Mouse (Mus musculus) gastrocnemius, postnatal 36 days (tissue): ENCODE measurements at regions not wholly inside any gene's neighbourhood (a gene's known extent, or its start where the extent isn't known, plus 50 kb on each side); places are given as distances from the start of the nearest gene placed in this dataset.
A peak's percentile ranks its signal among the peaks of the same experiment; 100 is the strongest.

Experiments
- DNase-seq, 2 experiments: peaks; one replicate each; pipeline ENCODE4 v3.0.0; 2022
- intact Hi-C: fragments of 180-260 bp; cut with DNase I; formaldehyde crosslinking; loops from one replicate; pipeline ENCODE4 v1.15.1; 2025

DNA sequence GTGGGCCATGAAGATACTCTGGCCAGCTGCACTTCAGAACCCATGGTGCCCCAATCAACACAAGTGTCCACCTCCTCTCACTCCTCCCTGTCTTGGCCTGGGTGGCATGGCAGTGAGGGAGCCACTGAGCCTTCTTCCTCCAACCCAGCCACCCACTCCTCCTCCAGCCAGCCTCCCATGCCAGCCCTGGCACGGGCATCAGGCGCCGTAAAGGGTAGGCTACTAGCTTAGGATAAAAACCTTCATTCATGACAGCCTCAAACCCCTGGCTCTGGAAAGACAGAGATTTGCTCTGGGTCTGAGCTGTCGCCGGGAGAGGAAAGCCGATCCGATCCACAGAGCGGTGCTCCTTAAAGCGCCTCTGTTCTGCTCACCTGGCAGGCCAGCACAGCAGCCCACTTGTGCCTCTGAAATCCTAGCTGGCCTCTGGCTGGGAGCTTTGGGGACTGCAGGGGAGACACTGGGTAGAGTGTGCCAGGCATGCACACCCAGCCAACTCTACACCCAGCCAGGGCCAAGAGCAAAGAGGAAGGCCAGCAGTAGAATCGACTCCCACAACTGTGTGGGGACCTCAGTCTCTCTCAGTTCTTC is 268.2 kb upstream of the Zmiz1 start:
- intact Hi-C loops = no loop called here
- peak in 1 of 2 experiments; percentile 50 for DNase-seq

DNA sequence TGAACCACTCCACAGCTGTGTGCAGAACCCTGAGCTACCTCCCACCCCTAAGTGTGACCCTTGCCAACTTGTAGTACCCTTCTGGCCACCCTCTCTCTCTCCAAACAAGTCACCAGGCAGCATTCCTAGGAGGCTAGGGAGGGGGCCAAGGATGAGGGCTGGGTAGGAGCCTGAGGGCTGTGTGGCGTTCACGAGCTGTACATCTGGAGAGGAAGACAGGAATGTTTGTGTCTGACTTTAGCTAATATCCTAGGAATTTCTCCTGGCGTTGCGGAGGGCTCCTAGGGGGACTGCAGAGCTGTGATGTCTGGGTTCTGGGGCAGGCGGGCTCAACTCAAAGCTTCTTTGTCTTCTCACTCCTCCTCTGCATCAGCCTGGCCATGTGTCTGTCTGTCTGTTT is 262.2 kb upstream of the Zmiz1 start:
- no peak for DNase-seq
- intact Hi-C loops = loop anchor here (5.0 kb wide), 1 partner anchor 75 kb away; no protein-coding TSS in a partner anchor

DNA sequence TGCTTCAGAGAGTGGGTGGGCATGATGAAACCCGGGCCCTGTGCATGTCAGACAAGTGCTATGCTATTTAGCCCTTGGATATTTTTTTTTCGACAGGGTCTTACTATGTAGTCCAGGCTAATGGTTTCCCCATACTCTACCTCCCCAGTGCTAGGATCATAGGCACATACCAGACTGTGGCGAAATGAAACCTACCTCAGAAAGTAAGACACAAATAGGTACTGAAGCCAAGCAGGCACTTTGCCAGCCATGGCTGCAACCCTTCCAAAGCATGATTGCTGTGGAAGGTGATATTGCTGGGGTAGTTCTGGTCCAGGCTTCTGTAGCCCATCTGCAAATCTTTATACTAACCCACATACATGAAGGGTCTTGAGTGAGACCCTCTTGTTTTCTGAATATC is 259.1 kb upstream of the Zmiz1 start:
- DNase-seq = no peak
- intact Hi-C loops = loop anchor here (5.0 kb wide), 1 partner anchor 78 kb away; no protein-coding TSS in a partner anchor

DNA sequence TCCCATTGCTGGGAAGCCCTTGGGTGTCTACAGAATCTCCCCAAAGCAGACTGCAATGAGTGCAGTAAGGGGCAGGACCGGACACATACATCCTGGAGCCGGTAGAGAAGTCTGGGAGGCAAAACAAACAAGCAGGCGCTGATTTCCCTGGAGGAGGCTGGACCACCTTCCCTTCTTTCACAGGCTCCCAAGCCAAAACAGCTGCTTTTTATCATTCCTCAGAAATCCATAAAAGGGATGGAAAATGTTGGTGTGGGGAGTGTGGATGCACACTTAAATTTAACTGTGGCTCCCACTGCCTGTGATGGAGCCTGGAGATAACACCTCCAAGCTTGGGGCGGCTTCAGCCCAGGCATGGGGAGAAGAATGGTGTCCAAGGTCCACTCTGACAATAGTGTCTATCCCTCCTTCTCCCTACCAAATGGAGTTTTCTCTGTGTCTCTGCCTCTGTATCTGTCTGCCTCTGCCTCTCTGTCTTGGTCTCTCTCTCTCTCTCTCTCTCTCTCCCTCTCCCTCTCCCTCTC is 258.3 kb upstream of the Zmiz1 start:
- intact Hi-C loops = no loop called here
- DNase-seq = no peak

DNA sequence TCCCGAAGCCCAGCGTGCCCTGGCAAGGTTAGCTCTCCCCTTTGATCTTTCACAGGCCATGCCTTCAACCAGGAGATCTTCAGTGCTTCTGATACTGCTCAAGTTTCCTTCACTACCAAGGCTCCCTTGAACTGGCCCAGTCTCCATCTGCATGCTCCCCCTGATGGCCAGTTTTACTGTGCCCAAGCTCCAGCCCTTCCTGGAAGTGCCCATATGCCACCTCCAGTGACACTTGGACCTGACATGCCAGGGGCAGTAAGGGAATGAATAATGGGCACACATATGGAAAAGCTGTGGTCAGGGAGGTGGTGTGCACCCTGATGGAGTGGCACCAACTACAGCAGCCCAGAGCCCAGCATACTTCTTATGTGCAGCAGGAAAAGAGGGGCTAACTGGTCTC is 256.7 kb upstream of the Zmiz1 start:
- intact Hi-C loops = no loop called here
- DNase-seq = no peak

DNA sequence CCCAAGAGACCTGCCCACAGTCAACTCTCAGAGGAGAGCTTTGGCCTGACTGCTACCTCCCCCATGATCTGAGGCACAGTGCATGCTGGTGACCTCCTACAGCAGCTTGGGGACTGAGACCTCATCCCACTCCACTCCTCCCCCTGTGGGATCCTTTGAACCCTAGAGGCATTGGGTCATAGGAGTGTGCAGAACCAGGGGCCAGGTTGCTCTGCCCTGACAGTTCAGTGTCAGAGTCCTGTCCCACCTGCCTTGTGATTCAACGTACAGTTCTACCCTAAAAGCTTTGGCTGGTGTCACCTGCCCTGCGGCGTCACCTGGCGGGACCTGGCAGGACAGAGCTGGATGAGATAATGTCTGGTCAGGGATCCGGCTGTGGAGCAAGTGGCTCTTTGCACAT is 254.9 kb upstream of the Zmiz1 start:
- intact Hi-C loops = no loop called here
- no peak for DNase-seq

DNA sequence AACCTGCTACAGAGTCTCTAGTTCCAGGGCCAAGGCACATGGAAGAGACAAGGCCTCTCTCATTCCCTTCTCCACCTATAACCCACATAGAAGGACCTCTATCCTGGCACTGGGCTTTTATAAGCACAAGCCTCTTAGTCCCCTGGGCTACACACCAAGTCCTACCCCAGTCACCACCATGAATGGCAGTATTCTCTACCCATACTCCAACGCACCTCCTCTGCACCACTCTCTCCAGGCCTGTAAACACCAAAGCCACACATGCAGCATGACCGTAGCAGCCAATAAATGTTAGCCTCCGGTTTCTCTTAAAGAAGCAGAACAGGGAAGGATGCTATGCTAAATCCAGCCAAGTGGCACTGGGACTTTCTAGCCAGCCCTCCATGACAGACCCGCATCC is 252.1 kb upstream of the Zmiz1 start:
- intact Hi-C loops = no loop called here
- no peak for DNase-seq

DNA sequence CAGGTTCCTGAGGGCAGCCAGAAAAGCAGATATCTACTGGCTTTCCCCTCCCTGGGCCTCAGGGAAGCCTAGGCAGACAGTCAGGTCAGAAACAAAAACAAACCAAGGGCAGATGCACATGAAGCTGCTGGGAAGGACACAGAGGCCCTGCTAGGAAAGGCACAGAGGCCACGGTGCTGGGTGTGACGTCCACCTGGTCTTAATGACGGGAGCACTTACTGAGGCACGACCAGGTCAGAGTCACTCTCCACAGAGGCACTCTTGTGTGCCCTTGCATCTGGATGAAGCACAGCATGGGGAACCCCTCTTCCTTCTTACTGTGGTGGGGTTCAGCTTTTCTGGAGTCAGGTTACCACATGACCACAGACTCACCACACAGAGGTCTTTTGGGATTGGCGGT is 251.6 kb upstream of the Zmiz1 start:
- intact Hi-C loops = no loop called here
- no peak for DNase-seq

DNA sequence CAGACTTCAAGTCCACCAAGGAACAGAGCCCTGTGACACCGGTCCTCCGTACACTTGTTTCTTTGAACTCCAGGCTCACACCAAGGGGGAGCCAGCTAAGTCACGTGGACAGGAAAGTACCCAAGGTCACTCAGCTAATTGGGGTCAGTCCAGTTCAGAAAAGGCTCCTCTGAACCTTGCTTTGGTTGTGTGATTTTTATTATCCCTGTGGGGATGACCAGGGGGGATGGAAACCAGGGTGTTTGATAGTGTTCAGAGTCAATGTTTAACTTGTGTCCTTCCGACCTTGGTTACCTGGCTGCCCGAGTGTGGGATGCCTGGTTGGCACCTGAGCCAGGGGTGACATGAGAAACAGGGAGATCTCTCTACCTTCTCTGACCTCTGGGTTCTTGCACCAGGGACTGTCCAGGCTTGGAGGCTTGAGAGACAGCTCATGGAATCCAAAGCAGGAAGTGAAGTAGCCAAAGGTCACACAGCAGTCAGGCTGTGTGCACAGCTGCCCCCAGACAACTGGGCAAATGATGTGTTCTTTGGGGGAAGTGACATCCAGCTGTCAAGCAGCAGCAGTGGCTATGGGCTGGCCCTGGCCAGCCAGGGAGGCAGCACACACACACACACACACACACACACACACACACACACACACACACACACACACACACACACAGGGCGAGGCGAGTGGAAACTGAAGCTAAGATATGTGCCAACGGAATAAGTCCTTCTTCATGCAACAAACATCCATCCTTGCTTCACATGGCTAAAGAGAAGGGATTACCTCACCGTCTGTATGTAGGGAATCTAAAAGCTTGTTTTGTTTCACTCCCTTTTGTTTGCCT is 250.5 kb upstream of the Zmiz1 start:
- no peak for DNase-seq
- intact Hi-C loops = no loop called here

DNA sequence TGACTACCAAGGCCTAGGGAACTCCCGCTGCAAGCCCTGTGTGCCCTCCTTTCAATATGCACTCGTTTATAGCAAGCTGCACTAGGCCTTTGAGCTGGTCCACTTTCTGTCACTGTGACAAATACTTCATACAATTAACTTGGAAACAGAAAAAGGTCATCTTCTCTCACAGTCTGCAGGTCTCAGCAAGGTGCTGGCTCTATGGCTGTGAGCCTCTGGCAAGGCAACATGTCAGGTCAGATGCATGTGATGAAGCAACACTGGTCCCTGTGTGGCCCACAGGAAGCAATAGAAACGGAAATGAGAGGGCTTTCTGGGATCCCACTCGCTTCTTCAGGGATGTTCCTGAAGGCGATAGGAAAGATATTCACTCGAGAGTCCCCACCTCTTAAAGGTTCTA is 245.9 kb upstream of the Zmiz1 start:
- DNase-seq = no peak
- intact Hi-C loops = no loop called here

DNA sequence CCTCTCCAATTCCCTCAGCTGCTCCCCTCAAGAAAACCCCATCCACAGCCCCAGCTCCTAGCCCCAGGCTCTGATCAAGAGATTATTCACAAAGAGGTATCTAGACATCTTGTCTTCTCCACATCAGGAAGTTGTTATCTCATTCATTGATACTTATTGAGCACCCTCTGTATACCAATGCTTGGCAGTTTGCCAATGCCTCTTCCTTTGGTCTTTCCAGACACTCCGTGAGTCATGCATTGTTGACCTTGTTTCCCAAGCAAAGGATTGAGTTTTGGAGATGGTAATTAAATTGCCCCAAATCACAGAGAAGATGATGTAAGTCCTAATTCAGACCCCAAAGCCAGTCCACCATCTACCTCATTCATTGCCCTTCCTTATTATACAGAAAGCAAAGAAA is 235.9 kb upstream of the Zmiz1 start:
- no peak for DNase-seq
- intact Hi-C loops = no loop called here

DNA sequence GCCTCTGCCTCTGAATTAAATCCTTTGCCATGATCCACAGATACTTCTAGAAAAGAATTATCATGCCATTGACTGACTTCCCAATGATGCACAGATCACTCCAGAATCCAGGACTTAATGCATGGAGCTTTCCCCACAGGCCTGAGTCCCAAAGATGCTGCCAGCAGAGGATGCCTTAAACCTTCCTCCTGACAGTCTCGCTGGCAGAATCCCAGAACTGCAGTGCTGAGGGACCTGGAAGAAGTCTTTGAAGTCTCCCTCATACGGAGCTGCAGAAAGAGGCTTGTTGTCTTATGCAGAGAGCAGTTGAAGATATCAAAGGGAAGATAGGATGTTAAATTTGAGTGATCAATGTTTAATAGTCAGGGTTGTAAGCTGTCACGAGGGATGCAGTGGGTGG is 233.8 kb upstream of the Zmiz1 start:
- intact Hi-C loops = no loop called here
- no peak for DNase-seq

DNA sequence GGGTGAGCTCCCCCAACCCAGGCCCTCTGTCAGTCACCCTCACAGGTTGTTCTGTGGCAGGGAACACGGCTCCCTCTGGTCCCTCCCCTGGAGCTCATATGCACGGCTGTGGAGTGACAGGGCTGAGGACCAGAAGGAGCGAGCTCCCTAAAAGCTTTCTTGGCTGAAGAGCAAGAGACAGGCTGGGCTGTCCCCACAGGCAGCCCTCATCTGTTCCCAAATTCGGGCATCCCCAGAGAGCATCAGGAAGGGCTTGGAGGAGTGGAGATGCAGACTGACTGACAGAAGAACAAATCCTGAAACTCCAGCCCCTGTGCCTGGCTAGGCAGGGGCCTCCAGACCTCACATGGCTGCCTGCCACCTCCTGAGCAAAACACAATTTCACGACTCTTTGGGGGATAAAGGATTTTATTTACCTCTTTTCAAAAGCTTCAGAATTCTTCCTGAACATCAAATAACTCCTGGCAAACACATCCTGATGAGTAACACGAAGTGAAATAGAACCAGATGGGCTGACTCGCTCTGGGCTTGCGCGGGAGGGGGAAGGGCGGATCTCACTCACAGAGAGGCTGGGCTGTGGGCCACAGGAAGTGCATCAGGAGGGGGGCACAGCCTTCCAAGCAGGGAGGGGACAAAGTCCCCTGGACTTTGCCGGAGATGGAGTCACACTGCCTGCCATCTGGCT is 232.7 kb upstream of the Zmiz1 start:
- intact Hi-C loops = no loop called here
- peak; percentile 79 to 91 for DNase-seq

DNA sequence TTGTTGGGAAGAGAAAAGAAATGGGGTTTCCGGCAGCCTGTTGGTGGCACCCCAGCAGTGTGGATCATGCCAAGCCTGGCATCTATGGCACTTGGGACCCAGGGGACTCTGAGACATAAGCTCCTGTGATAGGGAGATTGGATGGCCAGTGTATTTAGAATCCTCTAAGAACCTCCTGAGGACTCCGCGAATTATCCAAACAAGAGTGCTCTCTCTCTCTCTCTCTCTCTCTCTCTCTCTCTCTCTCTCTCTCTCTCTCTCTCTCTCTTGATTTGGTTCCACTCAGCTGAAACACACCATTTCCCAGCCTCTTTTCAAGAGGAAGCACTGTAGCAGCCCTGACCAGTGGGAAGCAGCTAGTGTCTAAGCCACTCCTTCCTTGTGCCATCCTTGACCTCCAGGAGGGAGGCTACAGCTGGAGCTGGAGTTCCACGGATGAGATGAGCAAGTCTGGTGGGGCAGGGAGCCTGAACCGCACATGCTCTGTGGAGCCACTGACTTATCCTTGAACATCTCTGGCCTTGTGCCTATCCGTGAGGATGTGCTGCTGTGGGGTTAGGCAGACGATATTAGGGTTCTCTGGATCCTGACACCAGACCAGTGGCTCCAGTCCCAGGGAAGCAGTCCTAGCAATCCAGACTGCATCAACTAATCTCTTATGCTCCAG is 232.0 kb upstream of the Zmiz1 start:
- intact Hi-C loops = no loop called here
- DNase-seq = no peak

DNA sequence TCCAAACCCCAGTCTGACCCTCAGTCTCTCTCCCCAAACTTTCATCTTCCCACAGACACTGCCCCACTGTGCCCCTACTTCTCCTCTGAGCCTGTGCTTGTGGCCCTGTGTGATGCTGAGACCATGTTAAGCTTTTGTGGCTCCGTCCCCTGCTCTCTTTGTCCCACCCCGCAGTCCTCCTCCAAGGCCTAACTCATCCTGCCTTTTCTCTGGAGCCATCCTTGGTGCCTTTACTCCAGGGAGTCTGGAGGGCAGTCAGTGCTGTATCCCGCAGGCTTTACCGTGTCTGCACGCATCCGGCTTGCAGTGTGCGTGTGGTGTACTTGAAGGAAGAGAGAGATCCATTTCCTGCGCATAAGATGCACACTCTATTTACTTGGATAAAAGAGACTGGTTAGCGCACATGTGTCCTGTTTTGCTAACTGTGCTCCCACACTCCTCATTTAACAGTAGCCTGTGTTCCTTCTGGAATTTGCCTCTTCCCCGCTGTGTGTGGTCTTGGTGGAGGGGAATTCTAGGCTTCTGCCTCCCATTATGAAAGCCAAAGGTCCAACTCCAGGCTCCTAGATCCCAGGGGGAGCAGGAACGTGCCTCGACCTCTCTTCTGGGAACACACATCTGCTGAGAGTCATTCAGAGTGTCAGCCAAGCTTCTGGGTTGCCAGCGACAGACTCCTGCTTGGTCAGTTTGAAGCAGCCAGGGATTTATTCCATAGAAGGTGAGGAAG is 230.5 kb upstream of the Zmiz1 start:
- intact Hi-C loops = no loop called here
- no peak for DNase-seq

DNA sequence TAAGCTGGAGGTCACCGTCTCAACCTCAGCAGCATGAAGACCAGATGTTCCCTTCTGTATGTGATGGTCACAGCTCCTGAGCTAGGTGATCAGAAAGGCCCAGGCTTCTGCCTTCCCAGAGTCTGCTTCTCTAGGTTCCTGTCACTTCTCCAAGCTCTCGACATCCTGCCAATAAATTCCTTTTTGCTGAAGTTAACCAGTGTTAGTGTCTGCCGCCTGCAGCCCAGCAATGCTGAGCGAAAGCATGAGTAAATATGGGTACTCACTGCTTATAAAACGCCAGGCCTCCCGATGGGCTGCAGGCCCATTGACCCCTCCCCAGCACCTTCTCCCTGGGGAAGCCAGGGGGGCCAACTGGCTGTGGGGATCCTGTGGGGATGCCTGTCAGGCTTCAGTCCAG is 229.4 kb upstream of the Zmiz1 start:
- intact Hi-C loops = no loop called here
- DNase-seq = peak in 1 of 2 experiments; percentile 45

DNA sequence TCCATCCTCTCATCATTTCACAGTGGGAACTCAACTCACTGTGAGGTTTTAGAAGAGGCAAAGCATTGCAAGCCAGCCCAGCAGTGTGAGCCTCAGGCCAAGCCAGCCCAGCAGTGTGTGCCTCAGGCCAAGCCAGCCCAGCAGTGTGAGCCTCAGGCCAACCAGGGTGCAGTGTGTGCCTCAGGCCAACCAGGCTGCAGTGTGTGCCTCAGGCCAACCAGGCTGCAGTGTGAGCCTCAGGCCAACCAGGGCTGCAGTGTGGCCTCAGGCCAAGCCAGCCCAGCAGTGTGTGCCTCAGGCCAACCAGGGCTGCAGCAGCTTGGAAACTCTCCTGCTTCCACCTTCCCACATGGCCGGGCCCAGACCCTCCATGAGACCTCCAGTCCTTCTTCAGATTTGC is 227.1 kb upstream of the Zmiz1 start:
- no peak for DNase-seq
- intact Hi-C loops = no loop called here

DNA sequence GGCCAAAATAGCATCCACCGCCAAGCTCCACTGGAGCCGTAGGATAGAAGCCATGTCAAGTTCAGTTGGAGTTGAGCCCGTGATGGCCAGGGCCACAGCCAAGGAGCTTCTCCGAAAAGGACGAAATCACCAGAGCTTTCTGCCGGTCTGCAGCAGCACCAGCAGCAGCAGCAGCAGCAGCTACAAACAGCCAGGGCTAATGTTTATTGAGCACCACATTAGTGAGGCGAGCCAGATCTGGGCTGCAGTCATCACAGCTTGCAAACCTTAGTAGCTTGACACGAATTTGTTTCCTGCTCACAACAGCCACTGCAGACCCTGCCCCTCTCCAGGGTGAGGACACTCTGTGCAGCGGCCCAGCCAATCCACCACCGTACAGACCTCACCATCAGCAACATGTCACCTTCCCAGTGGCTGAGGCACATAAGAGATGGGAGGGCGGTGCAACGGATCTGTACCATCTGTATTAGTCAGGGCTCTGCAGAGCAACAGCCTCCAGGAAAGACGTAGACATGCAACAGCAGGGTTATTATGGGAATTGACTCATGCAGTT is 222.5 kb upstream of the Zmiz1 start:
- intact Hi-C loops = no loop called here
- peak; percentile 36 to 50 for DNase-seq

DNA sequence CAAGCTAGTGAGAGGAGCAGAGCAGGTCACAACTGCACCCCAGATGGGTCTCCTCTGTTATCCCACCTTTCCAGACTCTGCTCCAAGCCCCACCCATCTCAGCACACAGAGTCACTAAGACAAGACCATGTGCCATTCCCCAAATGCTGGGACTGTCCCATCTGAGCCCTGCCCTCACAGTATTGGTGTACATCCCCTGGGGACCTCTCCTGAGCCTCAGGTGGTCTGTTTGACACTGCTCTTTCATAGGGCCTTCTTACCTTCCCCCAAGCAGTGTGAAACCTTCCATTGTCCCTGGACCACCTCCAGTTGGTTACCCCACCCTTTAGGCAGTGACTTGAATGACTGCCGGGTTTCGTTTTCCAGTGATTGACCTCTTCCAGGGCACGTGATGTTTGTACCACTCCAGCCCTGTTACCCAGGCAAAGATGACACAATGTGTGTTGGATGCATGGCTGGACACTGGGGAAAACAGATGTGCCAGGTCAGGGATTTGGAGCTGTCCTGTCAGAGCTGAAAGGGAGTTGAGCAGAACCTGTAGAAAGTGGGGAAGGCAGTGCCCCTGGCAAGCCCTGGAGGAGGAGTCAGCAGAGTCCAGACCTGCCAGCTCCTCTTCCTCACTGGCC is 219.5 kb upstream of the Zmiz1 start:
- DNase-seq = no peak
- intact Hi-C loops = no loop called here

DNA sequence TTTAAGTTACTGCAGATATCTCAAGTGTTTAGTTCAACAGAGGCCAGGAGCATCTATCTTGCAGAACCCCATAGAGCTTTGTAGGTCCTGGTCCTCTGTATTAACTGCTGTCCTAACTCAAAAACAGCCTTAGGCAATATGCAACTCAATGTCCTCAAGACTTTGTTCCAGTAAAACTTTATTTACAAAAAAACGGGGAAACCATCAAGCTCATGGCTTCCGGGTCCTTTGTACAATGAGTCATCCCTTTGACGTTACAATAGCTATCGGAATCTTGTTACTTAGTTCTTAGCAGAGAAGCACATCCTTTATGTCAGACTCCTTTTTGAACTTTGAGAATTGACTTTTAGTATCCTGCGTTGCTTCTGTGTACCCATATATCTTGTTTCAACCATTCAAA is 216.2 kb upstream of the Zmiz1 start:
- intact Hi-C loops = no loop called here
- DNase-seq = no peak
